Mouse (Mus musculus): ENCODE results near the gene Pxt1. TPM values are rescaled to one million over a fixed set of nuclear protein-coding genes. Genes with fewer than 3 reads are reported as not detected.
A peak's percentile ranks its signal among the peaks of the same experiment; 100 is the strongest.

The Pxt1 gene
- total RNA-seq, 2 experiments from 2014 or later: not detected

DNA sequence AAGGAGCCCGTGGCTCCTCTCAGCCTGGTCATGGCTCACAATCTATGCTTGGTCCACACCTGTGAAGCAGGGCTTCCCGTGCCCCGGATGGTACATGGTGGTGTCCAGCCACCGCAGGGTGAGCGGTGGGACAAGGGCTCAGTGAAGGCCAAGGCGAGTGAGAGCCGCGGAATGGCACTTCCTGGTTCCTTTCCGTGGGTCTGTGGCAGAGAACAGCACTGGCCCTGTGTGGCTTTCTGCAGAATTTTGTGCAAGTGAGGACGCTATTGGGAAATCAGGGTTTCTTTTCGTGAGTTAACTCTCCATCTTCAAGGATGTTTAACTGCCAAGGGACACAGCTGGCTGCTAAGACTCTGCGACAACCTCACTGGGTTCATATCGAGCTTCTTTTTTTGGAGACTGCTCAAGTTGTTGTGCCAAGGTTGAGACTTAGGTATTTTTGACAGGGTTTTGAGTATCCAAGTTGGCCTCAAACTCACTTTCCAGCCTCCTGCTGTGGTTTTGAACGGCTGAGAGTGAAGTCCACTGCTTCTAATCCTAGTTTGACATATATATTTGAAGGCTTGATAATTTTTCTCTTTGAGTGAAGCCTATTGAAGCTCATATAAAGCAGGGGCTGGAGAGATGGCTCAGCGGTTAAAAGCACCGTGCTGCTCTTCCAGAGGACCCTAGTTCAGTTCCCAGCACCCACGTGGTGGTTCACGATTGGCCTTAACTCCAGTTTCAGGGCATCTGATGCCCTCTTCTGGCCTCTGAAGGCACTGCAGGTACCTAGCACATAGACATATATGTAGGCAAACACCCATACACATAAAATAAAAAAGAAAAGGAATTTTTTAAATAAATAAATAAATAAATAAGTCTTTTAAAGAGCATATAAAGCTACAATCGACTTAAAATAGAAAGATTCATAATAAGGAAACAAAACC lies 3.6 kb upstream of the Pxt1 start:
- DNase-seq (ENCODE audit: low spot score in 2 of 2): no peak

GRCm38 (mm10) chr17:28944481-28944880 lies 841 bp upstream of the Pxt1 start:
- no peak for DNase-seq (ENCODE audit: low spot score in 2 of 2)

DNA sequence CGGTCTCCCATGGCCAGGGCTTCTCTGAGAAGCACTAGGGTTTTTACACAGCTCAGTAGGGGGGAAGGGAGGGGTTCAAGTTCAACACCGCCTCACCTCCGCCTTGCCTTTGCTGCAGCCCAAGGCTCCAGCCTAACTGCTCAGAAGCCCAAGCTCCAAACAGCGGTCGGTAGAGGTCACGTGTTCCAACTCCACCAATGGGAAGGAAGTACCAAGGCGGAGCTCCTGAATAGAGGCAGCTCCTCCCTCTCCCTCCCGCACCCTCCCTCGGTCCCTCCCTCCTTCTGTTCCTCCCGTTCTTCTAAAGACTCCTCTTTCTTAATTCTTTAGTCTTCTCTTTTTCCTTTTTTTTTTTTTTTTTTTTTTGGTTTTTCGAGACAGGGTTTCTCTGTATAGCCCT lies 1.5 kb downstream of the Pxt1 start:
- DNase-seq (ENCODE audit: low spot score in 2 of 2): no peak

DNA sequence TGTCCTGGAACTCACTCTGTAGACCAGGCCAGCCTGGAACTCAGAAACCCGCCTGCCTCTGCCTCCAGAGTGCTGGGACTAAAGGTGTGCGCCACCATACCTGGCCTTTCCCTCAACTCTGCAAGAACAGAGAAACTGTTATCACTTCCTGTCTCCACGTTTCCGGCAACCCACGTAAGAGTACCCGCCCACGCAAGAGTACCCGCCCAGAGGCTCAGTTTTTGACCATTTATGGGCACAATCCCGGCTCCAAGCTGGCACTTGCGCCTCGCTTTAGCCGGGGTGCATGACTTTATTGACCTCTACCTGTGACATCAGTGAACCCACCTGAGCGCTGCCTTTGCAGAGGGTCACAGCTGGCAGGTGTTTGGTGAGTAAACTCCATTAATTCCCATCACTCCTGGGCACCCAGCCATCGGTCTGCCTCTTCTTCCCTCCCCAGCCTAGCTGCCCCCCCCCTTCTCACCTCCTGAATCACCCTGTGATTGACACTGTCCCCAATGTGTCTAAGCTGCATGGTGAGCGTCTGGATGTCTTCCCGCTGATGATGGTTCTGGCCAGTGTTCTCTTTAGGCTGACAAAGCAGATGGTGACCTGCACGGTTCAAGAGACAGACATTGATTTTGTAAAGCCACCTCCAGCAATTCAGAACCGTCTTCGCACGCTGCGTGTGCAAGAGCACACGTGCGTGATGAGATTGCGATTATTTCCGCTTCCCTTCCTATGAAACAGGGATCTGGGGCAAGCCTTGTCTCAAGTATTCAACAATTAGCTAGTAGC lies 2.7 kb downstream of the Pxt1 start:
- DNase-seq (ENCODE audit: low spot score in 2 of 2): no peak

DNA sequence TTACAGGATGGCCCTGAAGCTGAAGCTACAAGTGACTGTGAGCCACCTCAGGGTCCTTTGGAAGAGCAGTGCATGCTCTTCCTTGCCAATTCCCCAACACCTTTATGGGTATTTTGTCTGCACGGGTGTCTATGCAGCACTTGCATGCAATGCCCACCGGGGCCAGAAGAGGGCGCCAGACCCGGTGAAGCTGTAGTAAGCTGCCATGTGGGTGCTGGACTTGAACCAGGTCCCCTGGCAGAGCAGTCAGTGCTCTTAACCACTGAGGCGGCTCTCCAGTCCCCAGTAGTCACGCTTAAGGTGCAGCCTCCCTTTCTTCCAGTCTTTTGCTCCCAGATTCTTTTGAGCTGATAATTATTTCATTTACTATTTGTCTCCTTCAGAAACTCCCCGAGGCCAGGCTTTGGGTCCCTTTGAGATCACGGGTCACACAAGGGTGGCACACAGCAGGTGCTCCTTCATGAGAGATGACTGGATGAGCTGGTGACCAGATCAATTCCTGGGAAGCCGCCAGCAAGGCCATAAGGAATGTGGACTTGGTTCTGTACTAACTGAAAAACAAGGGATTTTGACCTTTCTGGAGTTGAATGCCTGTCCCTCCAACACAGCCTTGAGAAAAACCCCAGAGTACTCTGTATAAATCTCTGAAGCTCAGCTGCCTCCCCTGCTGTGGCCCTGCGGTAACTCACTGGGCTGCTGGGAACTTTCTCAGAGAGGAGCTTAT lies 6.9 kb downstream of the Pxt1 start:
- no peak for DNase-seq (ENCODE audit: low spot score in 2 of 2)

GRCm38 (mm10) chr17:28936133-28936532 lies 7.5 kb downstream of the Pxt1 start:
- no peak for DNase-seq (ENCODE audit: low spot score in 2 of 2)

DNA sequence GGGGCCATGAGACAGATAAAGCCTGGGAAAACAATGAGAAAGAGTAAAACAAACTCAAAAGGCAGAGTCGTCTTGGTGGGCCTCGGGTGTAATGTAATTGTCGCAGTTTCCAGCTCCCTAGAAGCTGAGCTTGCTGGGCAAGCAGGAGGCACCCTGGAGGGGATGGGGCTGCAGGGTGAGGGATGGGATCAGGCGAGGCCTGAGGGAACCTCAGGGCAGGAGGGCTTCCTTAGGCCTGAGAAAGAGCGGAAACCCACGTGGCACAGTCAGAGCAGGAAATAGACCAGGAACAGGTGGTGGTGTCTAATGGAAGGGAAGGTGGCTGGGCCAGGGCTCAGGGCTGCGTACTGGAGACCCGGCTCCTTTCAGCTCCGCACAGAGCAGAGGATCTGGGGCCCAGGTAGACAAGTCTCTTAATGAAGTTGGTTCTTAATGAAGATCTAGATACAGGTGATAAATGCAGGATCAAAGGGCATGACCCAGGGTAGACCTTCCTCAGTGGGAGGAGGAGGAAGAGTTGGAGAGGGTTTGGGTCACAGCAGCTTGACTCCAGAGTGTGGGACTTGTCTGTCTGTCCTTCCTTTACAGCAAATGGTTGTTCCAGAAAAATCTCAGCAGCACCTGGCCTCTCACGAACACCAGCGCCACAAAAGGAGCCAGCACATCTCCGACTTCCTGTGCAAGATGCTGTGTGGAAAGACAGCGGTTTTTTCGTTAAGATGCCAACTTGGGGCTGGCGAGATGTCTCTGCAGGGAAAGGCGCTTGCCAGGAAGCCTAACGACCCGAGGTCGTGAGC lies 9.3 kb downstream of the Pxt1 start:
- DNase-seq (ENCODE audit: low spot score in 2 of 2): no peak

DNA sequence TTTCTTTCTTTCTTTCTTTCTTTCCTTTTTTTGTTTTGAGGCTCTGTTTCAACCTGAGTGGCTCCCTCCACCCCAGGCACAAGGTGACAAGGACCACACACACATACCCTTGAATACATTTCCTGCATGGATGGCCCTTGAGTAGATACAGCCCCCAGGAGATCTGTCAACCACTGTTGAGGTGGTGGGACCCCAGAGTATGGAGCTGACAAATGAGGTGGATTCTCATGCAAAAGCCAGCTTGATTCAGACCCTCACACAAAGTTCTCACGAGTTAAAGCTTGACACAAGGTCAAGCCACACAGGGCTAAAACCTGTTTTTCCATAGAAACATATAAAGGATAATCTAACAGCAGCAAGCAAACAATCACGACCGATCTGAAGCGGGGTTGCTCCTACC lies 11.4 kb downstream of the Pxt1 start:
- no peak for DNase-seq (ENCODE audit: low spot score in 2 of 2)

DNA sequence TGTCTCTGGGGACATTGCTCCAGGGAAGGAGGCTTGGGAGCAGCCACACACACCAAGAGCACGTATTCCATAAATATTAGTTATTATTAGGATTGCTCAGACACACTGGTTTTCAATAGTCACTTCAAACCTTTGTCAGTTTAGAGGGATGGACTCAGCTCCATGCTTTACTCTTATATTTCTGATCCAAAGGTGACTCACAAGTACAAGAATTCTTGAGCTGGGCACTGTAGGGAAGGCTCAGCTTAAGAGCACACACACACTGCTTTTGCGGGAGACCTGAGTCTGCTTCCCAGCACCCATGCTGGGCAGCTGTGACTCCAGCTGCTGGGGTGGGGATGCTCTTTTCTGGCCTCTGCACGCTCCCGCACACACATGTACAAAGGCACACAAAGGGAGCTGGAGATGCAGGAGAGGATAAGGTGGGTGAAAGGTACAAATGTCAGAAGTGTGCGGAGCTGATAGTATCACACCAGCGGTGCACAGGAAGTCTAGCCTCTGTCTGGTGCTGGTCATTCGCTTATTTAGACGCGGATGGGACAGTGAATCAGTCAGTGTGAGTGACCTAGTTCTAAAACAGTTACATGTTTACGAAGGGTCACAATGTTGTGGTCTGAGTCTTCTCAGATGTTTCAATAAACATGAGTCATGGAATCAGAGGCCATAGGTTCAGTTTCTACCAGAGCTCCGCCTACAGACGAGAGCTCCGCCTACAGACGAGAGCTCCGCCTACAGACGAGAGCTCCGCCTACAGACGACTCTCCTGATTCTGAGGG lies 12.0 kb downstream of the Pxt1 start:
- no peak for DNase-seq (ENCODE audit: low spot score in 2 of 2)

GRCm38 (mm10) chr17:28930392-28931074 lies 13.1 kb downstream of the Pxt1 start:
- DNase-seq (ENCODE audit: low spot score in 2 of 2): peak in 1 of 2 experiments; percentile 40

- DNase-seq (ENCODE audit: low spot score in 2 of 2): no peak
These were observed 14.3 kb downstream of the Pxt1 start for GRCm38 (mm10) chr17:28929369-28929768.

DNA sequence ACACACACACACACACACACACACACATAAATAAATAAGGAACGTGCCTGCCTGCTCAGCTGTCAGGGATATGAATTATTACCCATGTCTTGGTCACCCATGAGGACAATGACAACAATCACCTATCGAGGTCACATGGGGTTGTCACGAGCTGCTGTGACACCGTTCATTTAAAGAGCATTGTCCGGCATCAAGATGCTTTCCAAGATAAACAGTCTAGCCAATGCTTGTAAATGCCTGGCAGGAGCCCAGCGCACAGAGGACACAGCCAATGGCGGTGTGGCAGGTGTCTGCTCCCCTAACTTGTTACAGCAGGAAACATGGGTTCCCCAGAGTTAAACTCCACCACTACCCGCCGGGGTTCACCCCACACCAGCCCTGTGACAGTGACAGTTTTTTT lies 15.6 kb downstream of the Pxt1 start:
- DNase-seq (ENCODE audit: low spot score in 2 of 2): no peak

DNA sequence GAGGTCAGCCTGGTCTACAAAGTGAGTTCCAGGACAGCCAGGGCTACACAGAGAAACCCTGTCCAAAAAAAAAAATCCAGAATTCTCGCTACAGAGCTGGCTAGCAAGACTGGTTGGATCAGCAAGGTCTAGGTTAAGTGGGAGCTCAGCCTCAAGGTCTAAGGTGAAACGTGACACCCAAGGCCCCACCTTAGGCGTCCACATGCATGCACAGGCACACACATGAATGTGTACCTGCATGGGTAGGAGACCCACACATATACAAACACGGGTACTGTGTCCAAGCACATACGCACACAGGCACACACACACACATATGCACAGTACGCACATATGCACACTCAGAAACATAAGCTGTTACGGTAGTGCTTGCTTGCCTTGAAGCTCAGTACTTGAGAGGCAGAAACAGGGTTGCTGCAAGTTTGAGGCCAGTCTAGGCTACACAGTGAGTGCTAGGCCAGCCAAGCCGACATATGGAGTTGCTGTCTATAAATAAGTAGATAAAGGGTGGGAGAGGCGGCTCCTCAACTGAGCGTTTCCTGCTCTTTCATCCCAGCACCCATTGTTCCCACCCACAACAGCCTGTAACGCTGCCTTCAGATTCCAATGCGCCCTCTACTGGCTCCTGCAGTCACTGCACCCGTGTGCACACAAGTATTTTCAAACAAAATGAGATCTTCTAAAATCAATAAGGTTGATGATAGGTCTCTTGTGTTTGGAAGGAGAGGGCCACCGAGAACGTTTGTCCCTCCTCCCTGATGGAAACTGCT lies 16.6 kb downstream of the Pxt1 start:
- DNase-seq (ENCODE audit: low spot score in 2 of 2): peak; percentile 34 to 42

- DNase-seq (ENCODE audit: low spot score in 2 of 2): peak; percentile 82 to 88
These were observed 17.3 kb downstream of the Pxt1 start for GRCm38 (mm10) chr17:28926380-28926779.

DNA sequence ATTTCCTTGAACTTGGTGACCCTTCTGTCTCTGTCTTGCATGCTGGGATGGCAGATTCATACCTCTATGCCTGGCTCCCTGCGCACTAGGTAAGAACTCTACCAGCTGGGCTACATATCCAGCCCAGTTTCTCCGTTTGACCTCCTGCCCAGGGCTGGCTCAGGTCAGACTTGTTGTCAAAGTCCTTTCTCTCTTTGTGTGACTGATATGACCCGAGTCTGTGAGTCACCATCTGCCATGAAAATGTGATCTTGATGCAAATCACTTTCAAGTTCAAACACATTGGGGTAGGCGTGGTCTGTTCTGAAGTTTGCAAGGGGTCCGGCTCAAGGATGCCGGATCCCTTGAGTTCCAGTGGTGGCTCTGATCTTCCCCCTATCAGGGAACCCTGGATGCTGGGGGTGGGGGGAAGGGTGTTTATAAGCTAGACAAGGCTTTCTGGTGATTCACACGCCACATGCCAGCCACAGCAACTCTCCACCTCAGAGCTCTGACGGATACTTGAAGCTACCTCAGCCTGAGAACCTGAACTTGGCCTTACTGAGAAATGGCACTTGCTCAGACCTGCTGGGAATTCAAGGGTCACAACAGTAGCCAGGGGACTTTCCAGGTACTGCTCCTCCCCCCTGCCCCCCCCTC lies 18.6 kb downstream of the Pxt1 start:
- DNase-seq (ENCODE audit: low spot score in 2 of 2): no peak

GRCm38 (mm10) chr17:28922096-28922495 lies 21.5 kb downstream of the Pxt1 start:
- DNase-seq (ENCODE audit: low spot score in 2 of 2): no peak

GRCm38 (mm10) chr17:28921086-28921485 lies 22.6 kb downstream of the Pxt1 start:
- DNase-seq (ENCODE audit: low spot score in 2 of 2): no peak

GRCm38 (mm10) chr17:28916520-28916919 lies 27.1 kb downstream of the Pxt1 start:
- DNase-seq (ENCODE audit: low spot score in 2 of 2): no peak

All from left cerebral cortex, adult 18-20 months (tissue).